In genomic region chr5:13066942-13067341, GRCm38 (mm10) we compare ENCODE assay signal across 27 mouse cellular contexts. TPM values are rescaled to one million over a fixed set of nuclear protein-coding genes. Genes with fewer than 3 reads are reported as not detected.
"Had no signal": no experiment of that assay in that cellular context is flagged by ENCODE, and none has a peak within 500 bp of the region (broad histone marks: within the 10 kb centered on the region; RNA-seq: fewer than 3 reads in every experiment).

No protein-coding gene starts in this region.

- DNase-seq: gastrocnemius, adult 2 months; gastrocnemius, postnatal 10 days; gastrocnemius, postnatal 25 days; heart, adult 18-20 months; heart, postnatal 10 days; heart, postnatal 4 days; kidney, adult 18-20 months; kidney, adult 8-10 months; kidney, postnatal 10 days; kidney, postnatal 25 days; kidney, postnatal 4 days had no signal

- H3K27ac ChIP-seq: gastrocnemius, adult 2 months; heart, embryonic 10.5 days; hindbrain, embryonic 10.5 days; hindbrain, embryonic 12.5 days; hindbrain, embryonic 14.5 days; intestine, embryonic 15.5 days; layer of hippocampus, adult 2 months; left cerebral cortex, adult 2 months; limb, embryonic 13.5 days; limb, embryonic 15.5 days; liver, embryonic 12.5 days; liver, embryonic 14.5 days had no signal

- H3K4me1 ChIP-seq: heart, embryonic 10.5 days; heart, embryonic 12.5 days; hindbrain, embryonic 10.5 days; hindbrain, embryonic 12.5 days; intestine, embryonic 15.5 days; limb, embryonic 15.5 days; liver, embryonic 12.5 days had no signal

- H3K4me2 ChIP-seq: heart, embryonic 12.5 days; hindbrain, embryonic 12.5 days; hindbrain, embryonic 14.5 days; intestine, embryonic 15.5 days; limb, embryonic 13.5 days; limb, embryonic 15.5 days; liver, embryonic 12.5 days had no signal

- H3K4me3 ChIP-seq: gastrocnemius, adult 2 months; heart, embryonic 10.5 days; heart, embryonic 12.5 days; hindbrain, embryonic 10.5 days; hindbrain, embryonic 12.5 days; intestine, embryonic 15.5 days; layer of hippocampus, adult 2 months; left cerebral cortex, adult 2 months; limb, embryonic 13.5 days; limb, embryonic 15.5 days; liver, embryonic 12.5 days had no signal

- H3K27me3 ChIP-seq: heart, embryonic 12.5 days; hindbrain, embryonic 12.5 days; intestine, embryonic 15.5 days; limb, embryonic 13.5 days; limb, embryonic 15.5 days; liver, embryonic 12.5 days had no signal

- H3K9me3 ChIP-seq: heart, embryonic 10.5 days; heart, embryonic 12.5 days; hindbrain, embryonic 10.5 days; hindbrain, embryonic 12.5 days; intestine, embryonic 15.5 days; limb, embryonic 13.5 days; limb, embryonic 15.5 days; liver, embryonic 12.5 days had no signal

- ATAC-seq: hindbrain, embryonic 16.5 days; inflammation-experienced regulatory T-cells, adult 6 months; intestine, embryonic 15.5 days; intestine, postnatal 0 days; liver, embryonic 12.5 days had no signal

- H3K36me3 ChIP-seq: heart, embryonic 10.5 days; heart, embryonic 12.5 days; hindbrain, embryonic 10.5 days; hindbrain, embryonic 12.5 days; intestine, embryonic 15.5 days; limb, embryonic 13.5 days; limb, embryonic 15.5 days; liver, embryonic 12.5 days had no signal

- H3K9ac ChIP-seq: heart, embryonic 12.5 days; hindbrain, embryonic 12.5 days; hindbrain, embryonic 14.5 days; intestine, embryonic 15.5 days; limb, embryonic 13.5 days; limb, embryonic 15.5 days; liver, embryonic 12.5 days; liver, embryonic 14.5 days had no signal

RNA-seq across cellular contexts. Expression of gene Sema3a, which starts 58.3 kb away (rescaled TPM):
- total RNA-seq: granulocyte monocyte progenitor cell, adult 5-6 weeks had no signal
- polyA plus RNA-seq: inflammation-experienced regulatory T-cells, adult 6 months had no signal
